Mouse (Mus musculus) C2C12 (cell line): ENCODE results near the gene Olfr1056.

Source experiments
- CEBPB ChIP-seq: IDR thresholded peaks from one replicate; pipeline ENCODE4 v1.6.1; 2011; ENCODE audit warnings: low read depth, mild to moderate bottlenecking, control low read depth, moderate library complexity
- CTCF ChIP-seq: IDR thresholded peaks from one replicate; pipeline ENCODE4 v1.5.1; 2011; ENCODE audit not compliant: control insufficient read depth, insufficient read depth, insufficient read length
- FOSL1 ChIP-seq: IDR thresholded peaks from one replicate; pipeline ENCODE4 v1.8.0; 2011; ENCODE audit warnings: mild to moderate bottlenecking, low read length; ENCODE audit not compliant: poor library complexity, insufficient read depth, severe bottlenecking
- MAX ChIP-seq: IDR thresholded peaks from one replicate; pipeline ENCODE4 v1.6.1; 2011; ENCODE audit warnings: mild to moderate bottlenecking, control low read depth
- MYOD1 ChIP-seq: IDR thresholded peaks from one replicate; pipeline ENCODE4 v1.6.1; 2011; ENCODE audit warnings: low read depth; ENCODE audit not compliant: control insufficient read depth, insufficient read length
- MYOG ChIP-seq: IDR thresholded peaks from one replicate; pipeline ENCODE4 v1.6.1; 2011; ENCODE audit not compliant: control insufficient read depth, insufficient read length; ENCODE audit errors: extremely low read depth
- USF1 ChIP-seq: IDR thresholded peaks from one replicate; pipeline ENCODE4 v1.6.1; 2011; ENCODE audit warnings: low read depth, mild to moderate bottlenecking, control low read depth, moderate library complexity

DNA sequence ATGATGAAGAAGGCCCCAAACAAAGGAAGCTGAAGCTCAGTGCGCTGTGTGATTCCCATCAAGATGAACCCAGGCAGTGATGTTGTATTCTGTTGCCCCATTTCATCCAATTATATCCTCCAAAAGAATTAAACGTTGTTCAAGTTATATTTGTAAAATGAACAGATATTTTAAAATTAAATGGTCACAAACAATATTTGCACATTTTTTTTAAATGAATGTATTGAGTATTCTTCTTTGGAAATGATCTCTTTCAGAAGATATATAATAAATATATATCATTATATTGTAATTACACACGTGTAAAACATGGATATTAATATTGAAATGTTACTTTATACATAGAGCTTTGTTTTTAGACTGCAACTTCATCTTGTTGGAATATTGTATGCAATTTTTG, 47.1 kb downstream of the Olfr1056 start, which contains the start of gene Olfr1053:
- TF ChIP-seq MYOD1 = no peak
- no peak for TF ChIP-seq CTCF
- TF ChIP-seq FOSL1 = no peak
- TF ChIP-seq MAX = no peak
- TF ChIP-seq USF1 = no peak
- no peak for TF ChIP-seq CEBPB
- no peak for TF ChIP-seq MYOG
